Mouse (Mus musculus): ENCODE results near the gene Abcb8.
A peak's percentile ranks its signal among the peaks of the same experiment; 100 is the strongest.

GRCm38 (mm10) chr5:24416222-24416736, 22.8 kb downstream of the Abcb8 start:
- TF ChIP-seq MAFK (IDR thresholded peaks at IDR 0.05; ENCODE audit: insufficient read depth, low read depth, low read length) (no peak), HCFC1 (IDR thresholded peaks at IDR 0.05; ENCODE audit: borderline replicate concordance, insufficient read depth, low read length) (peak; percentile 42; the same call in 1 of the 2 replicates)

All from ES-E14 (cell line).